Mouse (Mus musculus): Measurements from ENCODE around the gene Efhd2. TPM values are rescaled to one million over a fixed set of nuclear protein-coding genes. Genes with fewer than 3 reads are reported as not detected.

Gene Efhd2
- polyA plus RNA-seq, 1 experiment from 2014 or later = 111 TPM

DNA sequence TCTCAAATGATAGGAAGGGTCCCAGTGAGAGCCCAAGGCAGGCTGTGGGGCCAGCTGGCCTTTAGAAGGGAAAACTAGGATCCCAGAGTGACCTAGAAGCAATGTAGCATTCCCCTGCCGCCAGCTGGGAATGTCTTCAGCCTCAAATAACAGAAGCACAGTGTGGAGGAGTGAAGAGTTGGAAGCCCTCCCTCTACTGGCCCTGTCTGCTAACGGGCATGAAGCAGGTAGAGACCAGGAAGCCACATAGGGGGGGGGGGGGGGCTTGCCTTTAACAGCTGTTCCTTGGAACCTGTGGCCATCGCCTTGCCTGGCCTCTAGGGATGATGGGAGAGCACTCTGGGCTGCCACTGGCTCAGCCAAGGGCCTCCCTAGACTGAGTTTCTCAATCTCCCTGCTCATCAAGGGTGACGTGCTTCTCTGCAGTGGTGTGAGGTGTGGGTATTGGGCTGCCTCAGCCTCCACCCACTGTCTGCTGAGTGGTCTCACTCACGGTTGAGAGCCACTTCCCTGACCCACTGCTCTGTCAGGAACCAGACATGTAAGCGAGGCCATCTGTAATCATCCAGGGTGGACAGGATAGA, 11.8 kb upstream of the Efhd2 start:
- H3K27ac ChIP-seq (replicated peaks) = no peak overlapping the region
- H3K9ac ChIP-seq (ENCODE audit: low read length) = no peak overlapping the region
- WGBS = 41% methylated on average over 6 of the region's 6 CpGs
- H3K36me3 ChIP-seq (ENCODE audit: control insufficient read depth, insufficient read depth, low read length) = no peaks in the 10 kb centered on the region
- peak; percentile 22; the same call in 1 of the 2 replicates for ATAC-seq (ENCODE audit: low FRiP score, low TSS enrichment)
- H3K9me3 ChIP-seq (ENCODE audit: control insufficient read depth, low read length) = no peaks in the 10 kb centered on the region
- no peaks in the 10 kb centered on the region for H3K27me3 ChIP-seq (ENCODE audit: control insufficient read depth, insufficient read depth, low read length)
- peaks cover 7% of the 10 kb centered on the region; the same call in 1 of the 2 replicates for H3K4me1 ChIP-seq (replicated peaks; ENCODE audit: control insufficient read depth, insufficient read depth)
- TF ChIP-seq EP300 (optimal IDR thresholded peaks at IDR 0.05) (no peak), CTCF (IDR thresholded peaks at IDR 0.05; ENCODE audit: low read depth) (peak; percentile 37)
- H3K4me3 ChIP-seq (ENCODE audit: low read depth, low read length) = no peak overlapping the region
- DNase-seq (ENCODE audit: low spot score) = no peak
- no peak overlapping the region for H3K4me2 ChIP-seq (replicated peaks; ENCODE audit: low read depth)

DNA sequence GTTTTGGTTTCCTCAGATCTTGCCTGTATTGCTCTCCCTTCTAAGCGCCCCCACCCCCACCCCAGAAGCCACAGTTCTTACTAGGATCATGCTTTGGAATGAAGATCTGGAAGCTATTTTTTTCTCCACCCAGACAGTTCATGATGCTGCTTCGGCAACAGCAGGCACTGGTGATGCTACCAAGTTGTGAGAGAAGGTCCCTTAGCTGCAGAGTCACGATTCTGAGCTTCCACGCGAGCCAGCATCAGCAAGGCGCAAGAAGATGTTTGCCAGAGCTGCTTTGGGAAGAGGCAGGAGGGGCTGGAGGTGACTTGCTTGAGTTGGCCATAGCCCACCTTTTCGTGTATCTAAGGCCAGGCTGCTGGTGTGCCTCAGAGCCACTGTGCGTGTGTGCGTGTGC, 10.7 kb upstream of the Efhd2 start:
- ATAC-seq (ENCODE audit: low FRiP score, low TSS enrichment) (no peak), DNase-seq (ENCODE audit: low spot score) (no peak)
- H3K27me3 ChIP-seq (ENCODE audit: control insufficient read depth, insufficient read depth, low read length) = no peaks in the 10 kb centered on the region
- no peak for TF ChIP-seq EP300 (optimal IDR thresholded peaks at IDR 0.05)
- H3K27ac ChIP-seq (replicated peaks) = no peak overlapping the region
- H3K4me1 ChIP-seq (replicated peaks; ENCODE audit: control insufficient read depth, insufficient read depth) = peaks cover 7% of the 10 kb centered on the region; the same call in 1 of the 2 replicates
- WGBS = 57% methylated on average over 9 of the region's 9 CpGs
- no peak overlapping the region for H3K4me3 ChIP-seq (ENCODE audit: low read depth, low read length)
- H3K9me3 ChIP-seq (ENCODE audit: control insufficient read depth, low read length) = no peaks in the 10 kb centered on the region
- H3K9ac ChIP-seq (ENCODE audit: low read length) = no peak overlapping the region
- no peaks in the 10 kb centered on the region for H3K36me3 ChIP-seq (ENCODE audit: control insufficient read depth, insufficient read depth, low read length)
- H3K4me2 ChIP-seq (replicated peaks; ENCODE audit: low read depth) = no peak overlapping the region

DNA sequence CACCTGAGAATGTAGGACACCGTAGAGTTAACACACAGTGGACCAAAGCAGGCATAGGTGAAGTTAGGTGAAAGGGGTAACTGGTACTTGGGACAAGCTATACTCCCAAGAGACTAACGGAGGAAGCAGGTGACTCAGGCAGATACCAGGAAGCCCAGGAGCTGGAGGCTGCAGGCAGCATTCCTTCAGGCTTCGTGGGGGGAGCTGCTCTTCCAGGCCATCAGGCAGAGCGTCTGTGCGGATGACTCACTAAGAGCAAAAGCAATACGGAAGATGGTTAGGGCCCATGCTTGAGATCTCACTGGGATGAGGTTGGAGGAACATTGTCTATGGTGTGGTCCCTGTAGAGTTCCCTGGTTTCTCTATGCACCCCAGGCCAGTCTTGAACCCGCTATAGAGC, 8.1 kb upstream of the Efhd2 start:
- H3K4me3 ChIP-seq (ENCODE audit: low read depth, low read length) = no peak overlapping the region

DNA sequence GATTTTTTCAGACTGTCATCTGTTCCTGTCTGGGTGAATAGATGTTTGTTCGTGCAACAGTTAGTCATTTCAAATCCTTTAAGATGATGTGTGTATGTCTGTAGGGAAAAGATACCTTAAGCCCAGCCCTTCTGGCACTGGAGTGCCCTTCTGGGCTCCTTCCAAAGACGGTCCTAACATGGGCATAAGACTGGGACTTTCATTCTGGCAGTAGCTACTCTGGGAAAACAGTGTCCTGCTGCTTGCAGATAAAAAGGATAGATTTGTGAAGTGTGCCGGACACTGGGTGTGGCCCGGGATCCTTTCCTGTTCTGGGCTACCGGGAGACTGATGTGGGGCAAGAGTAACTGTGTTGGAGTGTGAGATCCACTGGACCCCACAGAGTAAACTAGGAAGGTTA, 7.2 kb upstream of the Efhd2 start:
- Histone ChIP-seq H3K9ac (ENCODE audit: low read length) (no peak overlapping the region), H3K27me3 (ENCODE audit: control insufficient read depth, insufficient read depth, low read length) (no peaks in the 10 kb centered on the region), H3K4me3 (ENCODE audit: low read depth, low read length) (no peak overlapping the region), H3K27ac (replicated peaks) (no peak overlapping the region), H3K36me3 (ENCODE audit: control insufficient read depth, insufficient read depth, low read length) (no peaks in the 10 kb centered on the region), H3K4me2 (replicated peaks; ENCODE audit: low read depth) (no peak overlapping the region), H3K4me1 (replicated peaks; ENCODE audit: control insufficient read depth, insufficient read depth) (peaks cover 7% of the 10 kb centered on the region; the same call in 1 of the 2 replicates), H3K9me3 (ENCODE audit: control insufficient read depth, low read length) (no peaks in the 10 kb centered on the region)
- peak; percentile 43 for DNase-seq (ENCODE audit: low spot score)
- TF ChIP-seq EP300 (optimal IDR thresholded peaks at IDR 0.05) = no peak
- no peak for TF ChIP-seq CTCF (IDR thresholded peaks at IDR 0.05; ENCODE audit: low read depth)
- peak; percentile 10 for ATAC-seq (ENCODE audit: low FRiP score, low TSS enrichment)
- 29% methylated on average over 5 of the region's 5 CpGs for WGBS

More for the DNA sequence above, 8.1 kb upstream of the Efhd2 start:
- Histone ChIP-seq H3K27me3 (ENCODE audit: control insufficient read depth, insufficient read depth, low read length) (no peaks in the 10 kb centered on the region), H3K36me3 (ENCODE audit: control insufficient read depth, insufficient read depth, low read length) (no peaks in the 10 kb centered on the region), H3K9ac (ENCODE audit: low read length) (no peak overlapping the region), H3K9me3 (ENCODE audit: control insufficient read depth, low read length) (no peaks in the 10 kb centered on the region), H3K4me1 (replicated peaks; ENCODE audit: control insufficient read depth, insufficient read depth) (peaks cover 7% of the 10 kb centered on the region; the same call in 1 of the 2 replicates), H3K27ac (replicated peaks) (no peak overlapping the region), H3K4me2 (replicated peaks; ENCODE audit: low read depth) (no peak overlapping the region)
- ATAC-seq (ENCODE audit: low FRiP score, low TSS enrichment) (no peak), DNase-seq (ENCODE audit: low spot score) (no peak)
- TF ChIP-seq CTCF (IDR thresholded peaks at IDR 0.05; ENCODE audit: low read depth) (no peak), EP300 (optimal IDR thresholded peaks at IDR 0.05) (no peak)
- 72% methylated on average over 7 of the region's 7 CpGs for WGBS

DNA sequence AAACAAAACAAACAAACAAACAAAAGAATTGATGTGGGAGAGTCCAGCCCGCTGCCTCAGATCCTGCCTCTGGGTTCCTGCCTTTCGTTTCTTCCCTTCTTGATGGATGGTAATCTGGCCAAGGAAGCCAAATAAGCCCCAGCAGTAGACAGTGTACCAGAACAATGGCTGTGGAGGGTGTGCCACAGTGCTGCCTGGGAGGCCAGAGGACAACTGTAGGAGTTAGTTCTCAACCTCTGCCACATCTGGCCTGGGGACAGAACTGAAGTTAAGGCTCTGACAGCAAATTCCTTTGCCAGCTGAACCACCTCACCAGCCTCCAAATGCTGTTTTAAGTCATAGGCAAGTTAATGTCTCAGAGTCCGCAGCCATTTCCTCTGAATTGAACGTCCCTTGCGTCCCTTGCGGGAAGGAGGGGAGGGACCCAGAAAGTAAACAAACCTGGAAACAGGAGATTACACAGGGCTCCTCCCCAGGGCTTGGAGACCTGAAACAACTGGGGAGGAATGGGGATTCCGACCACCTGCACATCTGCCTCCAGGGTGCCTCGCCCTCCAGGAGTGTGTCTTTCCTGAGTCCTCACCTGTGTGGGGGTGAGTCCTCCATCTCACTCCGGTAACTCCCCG, 6.7 kb upstream of the Efhd2 start:
- Histone ChIP-seq H3K9ac (ENCODE audit: low read length) (no peak overlapping the region), H3K4me3 (ENCODE audit: low read depth, low read length) (no peak overlapping the region), H3K4me1 (replicated peaks; ENCODE audit: control insufficient read depth, insufficient read depth) (peaks cover 7% of the 10 kb centered on the region; the same call in 1 of the 2 replicates), H3K27me3 (ENCODE audit: control insufficient read depth, insufficient read depth, low read length) (no peaks in the 10 kb centered on the region), H3K27ac (replicated peaks) (no peak overlapping the region), H3K4me2 (replicated peaks; ENCODE audit: low read depth) (no peak overlapping the region), H3K9me3 (ENCODE audit: control insufficient read depth, low read length) (no peaks in the 10 kb centered on the region), H3K36me3 (ENCODE audit: control insufficient read depth, insufficient read depth, low read length) (no peaks in the 10 kb centered on the region)
- DNase-seq (ENCODE audit: low spot score) (peak; percentile 50), ATAC-seq (ENCODE audit: low FRiP score, low TSS enrichment) (peak; percentile 36)
- TF ChIP-seq EP300 (optimal IDR thresholded peaks at IDR 0.05) (no peak), CTCF (IDR thresholded peaks at IDR 0.05; ENCODE audit: low read depth) (no peak)
- 45% methylated on average over 10 of the region's 10 CpGs for WGBS

DNA sequence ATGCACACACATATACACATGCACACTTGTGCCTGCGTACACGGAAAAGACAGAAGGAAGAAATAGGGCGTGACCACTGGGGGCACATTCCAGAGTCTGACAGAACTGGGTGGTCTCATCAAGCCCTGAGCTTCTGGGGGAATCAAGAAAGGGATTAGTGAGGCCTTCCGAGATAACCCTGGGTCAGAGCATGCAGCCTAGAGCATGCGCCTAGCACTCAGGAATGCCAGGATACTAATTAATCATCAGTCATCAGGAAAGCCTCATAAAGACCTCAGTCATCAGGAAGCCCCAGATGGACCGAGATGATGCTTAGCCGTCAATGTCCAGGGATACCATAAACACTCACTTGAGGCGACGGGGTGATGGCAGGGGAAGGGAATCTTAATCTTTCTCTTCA, 5.2 kb upstream of the Efhd2 start:
- Histone ChIP-seq H3K9ac (ENCODE audit: low read length) (no peak overlapping the region), H3K9me3 (ENCODE audit: control insufficient read depth, low read length) (no peaks in the 10 kb centered on the region), H3K27me3 (ENCODE audit: control insufficient read depth, insufficient read depth, low read length) (no peaks in the 10 kb centered on the region), H3K4me1 (replicated peaks; ENCODE audit: control insufficient read depth, insufficient read depth) (peaks cover 12% of the 10 kb centered on the region; the same call in 1 of the 2 replicates), H3K4me2 (replicated peaks; ENCODE audit: low read depth) (no peak overlapping the region), H3K4me3 (ENCODE audit: low read depth, low read length) (no peak overlapping the region), H3K27ac (replicated peaks) (no peak overlapping the region), H3K36me3 (ENCODE audit: control insufficient read depth, insufficient read depth, low read length) (no peaks in the 10 kb centered on the region)
- 45% methylated on average over 9 of the region's 9 CpGs for WGBS
- TF ChIP-seq EP300 (optimal IDR thresholded peaks at IDR 0.05) (no peak), CTCF (IDR thresholded peaks at IDR 0.05; ENCODE audit: low read depth) (no peak)
- DNase-seq (ENCODE audit: low spot score) = no peak
- ATAC-seq (ENCODE audit: low FRiP score, low TSS enrichment) = no peak
